Mouse (Mus musculus) liver, embryonic 16.5 days (tissue): ENCODE results near the gene Sertad2. TPM values are rescaled to one million over a fixed set of nuclear protein-coding genes. Genes with fewer than 3 reads are reported as not detected.

Experiments
- ATAC-seq: fragments of 200-750 bp; cut with Nextera tagmentation; 2 replicates; pipeline ENCODE4 v1.8.0; 2017; ENCODE audit warnings: low read depth, mild to moderate bottlenecking, moderate number of reproducible peaks, moderate library complexity
- H3K27ac ChIP-seq: fragments of 300-500 bp; sonication (generic); 2 replicates; pipeline ENCODE4 v1.5.1; 2014; ENCODE audit warnings: mild to moderate bottlenecking, low read length
- H3K27me3 ChIP-seq: fragments of 300-500 bp; sonication (generic); 2 replicates; pipeline ENCODE4 v1.6.1; 2014; ENCODE audit warnings: low read depth, low read length, mixed read lengths; ENCODE audit not compliant: control insufficient read depth, insufficient read depth
- H3K36me3 ChIP-seq: fragments of 300-500 bp; sonication (generic); 2 replicates; pipeline ENCODE4 v1.6.1; 2014; ENCODE audit warnings: mild to moderate bottlenecking; ENCODE audit not compliant: control insufficient read depth, insufficient read depth
- H3K4me1 ChIP-seq: fragments of 300-500 bp; sonication (generic); 2 replicates; pipeline ENCODE4 v1.6.1; 2014; ENCODE audit warnings: low read depth, low read length, mixed read lengths; ENCODE audit not compliant: control insufficient read depth
- H3K4me2 ChIP-seq: fragments of 300-500 bp; sonication (generic); 2 replicates; pipeline ENCODE4 v1.6.1; 2014; ENCODE audit warnings: low read depth, low read length, mixed read lengths
- H3K4me3 ChIP-seq: fragments of 300-500 bp; sonication (generic); 2 replicates; pipeline ENCODE4 v1.5.1; 2014; ENCODE audit warnings: low read depth, mild to moderate bottlenecking, low read length
- H3K9ac ChIP-seq: fragments of 300-500 bp; sonication (generic); 2 replicates; pipeline ENCODE4 v1.6.1; 2014; ENCODE audit warnings: low read depth, low read length
- H3K9me3 ChIP-seq: fragments of 300-500 bp; sonication (generic); replicated peaks from 2 replicates; pipeline ENCODE4 v1.6.1; 2016; ENCODE audit warnings: low read length; ENCODE audit not compliant: control insufficient read depth
- WGBS: fragments of 180-500 bp; shearing (Covaris S2); extraction: QIAGEN DNeasy Blood & Tissue Kit; methylation state at CpG from one replicate; pipeline ENCODE4 v1.1.7; 2014; ENCODE audit not compliant: insufficient replicate concordance; 5-methylcytosine and 5-hydroxymethylcytosine counted together
- polyA plus RNA-seq: library from polyadenylated mRNA; unstranded; fragments of >200 nt; fragmentation: Nextera tagmentation; extraction: Ambion mirVana; gene quantifications from 2 replicates; pipeline ENCODE4 v1.2.1, GENCODE M21; 2015

Gene Sertad2
- polyA plus RNA-seq, 1 experiment from 2014 or later, result 34.9 TPM

- WGBS, result 29% methylated on average over 2 of the region's 2 CpGs
Observed at GRCm38 (mm10) chr11:20679396-20679795, 136.3 kb downstream of the Sertad2 start.

GRCm38 (mm10) chr11:20680781-20681180, 137.7 kb downstream of the Sertad2 start:
- Histone ChIP-seq H3K36me3 (no peaks in the 10 kb centered on the region), H3K4me2 (no peak overlapping the region), H3K4me3 (no peak overlapping the region), H3K4me1 (no peaks in the 10 kb centered on the region), H3K9ac (no peak overlapping the region), H3K9me3 (no peaks in the 10 kb centered on the region), H3K27me3 (no peaks in the 10 kb centered on the region), H3K27ac (no peak overlapping the region)
- WGBS, result 66% methylated on average over 5 of the region's 5 CpGs
- ATAC-seq, result no peak

More at GRCm38 (mm10) chr11:20679396-20679795, 136.3 kb downstream of the Sertad2 start:
- Histone ChIP-seq H3K27ac (no peak overlapping the region), H3K4me1 (no peaks in the 10 kb centered on the region), H3K4me2 (no peak overlapping the region), H3K9ac (no peak overlapping the region), H3K27me3 (no peaks in the 10 kb centered on the region), H3K4me3 (no peak overlapping the region), H3K9me3 (no peaks in the 10 kb centered on the region), H3K36me3 (no peaks in the 10 kb centered on the region)
- ATAC-seq, result no peak

- no peaks in the 10 kb centered on the region for H3K9me3 ChIP-seq
- H3K27ac ChIP-seq, result no peak overlapping the region
- H3K36me3 ChIP-seq, result no peaks in the 10 kb centered on the region
- no peak overlapping the region for H3K9ac ChIP-seq
- ATAC-seq, result no peak
- no peak overlapping the region for H3K4me2 ChIP-seq
- H3K4me1 ChIP-seq, result no peaks in the 10 kb centered on the region
- H3K4me3 ChIP-seq, result no peak overlapping the region
- WGBS, result 41% methylated on average over 5 of the region's 5 CpGs
- H3K27me3 ChIP-seq, result no peaks in the 10 kb centered on the region
Observed at GRCm38 (mm10) chr11:20681679-20682078, 138.6 kb downstream of the Sertad2 start.

- no peak for ATAC-seq
- no peaks in the 10 kb centered on the region for H3K27me3 ChIP-seq
- no peak overlapping the region for H3K9ac ChIP-seq
- no peak overlapping the region for H3K4me2 ChIP-seq
- H3K36me3 ChIP-seq, result peaks cover 3% of the 10 kb centered on the region
- H3K27ac ChIP-seq, result no peak overlapping the region
- no peak overlapping the region for H3K4me3 ChIP-seq
- 8% methylated on average over 4 of the region's 4 CpGs for WGBS
- no peaks in the 10 kb centered on the region for H3K4me1 ChIP-seq
- no peaks in the 10 kb centered on the region for H3K9me3 ChIP-seq
Observed at GRCm38 (mm10) chr11:20691000-20691399, 147.9 kb downstream of the Sertad2 start.

Other genes starting within 250 kb of the Sertad2 start
- 14.6 and 15.0 TPM in 2 replicates for gene Slc1a4, start 210.5 kb upstream of the Sertad2 start, polyA plus RNA-seq
- gene Aftph, start 198.3 kb downstream of the Sertad2 start, polyA plus RNA-seq, result 10.6 and 11.2 TPM in 2 replicates